Mouse (Mus musculus): Measurements from ENCODE around the gene Agl. TPM values are rescaled to one million over a fixed set of nuclear protein-coding genes. Genes with fewer than 3 reads are reported as not detected.

Agl gene
- 14.6 and 28.1 TPM in 2 replicates for polyA plus RNA-seq (2015; fragmentation: Nextera tagmentation; extraction: Ambion mirVana)

- H3K36me3 ChIP-seq (ENCODE audit: control insufficient read depth, insufficient read depth, low read length), result no peaks in the 10 kb centered on the region
- H3K9ac ChIP-seq (ENCODE audit: low read length), result peak within 1 kb of the TSS; percentile 86
- H3K4me2 ChIP-seq (ENCODE audit: low read depth, low read length), result peak within 1 kb of the TSS; percentile 90
- under 1% methylated on average over 57 of the region's 57 CpGs for WGBS
- no peaks in the 10 kb centered on the region for H3K9me3 ChIP-seq (replicated peaks; ENCODE audit: control insufficient read depth, low read length)
- ATAC-seq (ENCODE audit: insufficient read depth, low FRiP score), result peak; percentile 99
- H3K27ac ChIP-seq (ENCODE audit: low read length), result peak within 1 kb of the TSS; percentile 91
- H3K4me3 ChIP-seq (replicated peaks; ENCODE audit: low read length), result peak within 1 kb of the TSS; percentile 88
- no peaks in the 10 kb centered on the region for H3K27me3 ChIP-seq (ENCODE audit: control insufficient read depth, insufficient read depth, low read length)
- H3K4me1 ChIP-seq (ENCODE audit: control insufficient read depth, insufficient read depth, low read length), result peaks cover 6% of the 10 kb centered on the region; the same call in 1 of the 2 replicates
Measured at GRCm38 (mm10) chr3:116807811-116808506, at the start of gene Agl. Gene Agl, minus strand, starts transcription at chr3:116808166.

- H3K4me2 ChIP-seq (ENCODE audit: low read depth, low read length), result no peak overlapping the region
- no peaks in the 10 kb centered on the region for H3K27me3 ChIP-seq (ENCODE audit: control insufficient read depth, insufficient read depth, low read length)
- no peak for ATAC-seq (ENCODE audit: insufficient read depth, low FRiP score)
- H3K9ac ChIP-seq (ENCODE audit: low read length), result no peak overlapping the region
- 81% methylated on average over 6 of the region's 6 CpGs for WGBS
- H3K27ac ChIP-seq (ENCODE audit: low read length), result no peak overlapping the region
- H3K9me3 ChIP-seq (replicated peaks; ENCODE audit: control insufficient read depth, low read length), result no peaks in the 10 kb centered on the region
- H3K4me1 ChIP-seq (ENCODE audit: control insufficient read depth, insufficient read depth, low read length), result peaks cover 6% of the 10 kb centered on the region; the same call in 1 of the 2 replicates
- no peaks in the 10 kb centered on the region for H3K36me3 ChIP-seq (ENCODE audit: control insufficient read depth, insufficient read depth, low read length)
- H3K4me3 ChIP-seq (replicated peaks; ENCODE audit: low read length), result no peak overlapping the region
Measured at GRCm38 (mm10) chr3:116857611-116858010, 49.6 kb upstream of the Agl start.

DNA sequence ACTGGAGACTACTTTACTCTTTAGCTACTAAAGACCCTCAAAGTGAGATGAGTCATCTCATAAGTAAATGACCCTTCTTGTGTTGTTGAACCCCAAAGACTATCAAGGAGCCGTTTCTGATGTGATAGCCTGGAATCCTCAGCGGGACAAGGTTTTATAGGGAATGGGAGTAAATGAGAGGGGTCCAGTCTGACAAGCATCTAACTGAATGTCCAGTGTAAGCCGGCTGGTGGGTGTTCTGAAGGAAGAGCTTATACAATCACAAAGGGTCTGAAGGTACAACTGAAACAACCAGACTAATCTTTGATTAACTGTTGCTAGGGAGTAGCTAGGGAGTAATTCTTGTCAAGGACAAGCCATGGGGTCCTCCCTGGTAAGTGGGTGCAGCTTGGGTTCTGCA lies 44.5 kb upstream of the Agl start:
- H3K27me3 ChIP-seq (ENCODE audit: control insufficient read depth, insufficient read depth, low read length), result no peaks in the 10 kb centered on the region
- no peak overlapping the region for H3K27ac ChIP-seq (ENCODE audit: low read length)
- no peak overlapping the region for H3K9ac ChIP-seq (ENCODE audit: low read length)
- no peaks in the 10 kb centered on the region for H3K9me3 ChIP-seq (replicated peaks; ENCODE audit: control insufficient read depth, low read length)
- H3K4me1 ChIP-seq (ENCODE audit: control insufficient read depth, insufficient read depth, low read length), result no peaks in the 10 kb centered on the region
- H3K4me3 ChIP-seq (replicated peaks; ENCODE audit: low read length), result no peak overlapping the region
- no peak overlapping the region for H3K4me2 ChIP-seq (ENCODE audit: low read depth, low read length)
- 88% methylated on average over 3 of the region's 3 CpGs for WGBS
- no peak for ATAC-seq (ENCODE audit: insufficient read depth, low FRiP score)
- no peaks in the 10 kb centered on the region for H3K36me3 ChIP-seq (ENCODE audit: control insufficient read depth, insufficient read depth, low read length)

DNA sequence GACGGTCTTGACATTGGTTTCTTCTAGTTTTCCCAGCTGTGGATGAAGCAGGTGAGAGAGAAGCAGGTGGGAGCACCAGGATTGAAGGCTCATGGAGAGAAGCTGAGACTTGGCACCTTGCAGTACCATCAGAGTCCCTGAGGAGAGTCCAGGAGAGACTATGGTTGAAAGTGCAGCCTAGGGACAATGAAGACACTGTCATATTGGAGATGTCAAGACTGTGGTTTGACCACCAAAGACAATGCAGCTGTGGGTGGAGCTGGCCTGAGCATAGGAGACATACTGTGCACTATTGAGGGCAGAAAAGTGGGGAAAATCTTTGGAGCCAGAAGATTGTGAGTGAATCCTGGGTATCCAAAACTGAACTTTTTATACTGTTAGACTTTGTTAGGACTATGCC lies 42.4 kb upstream of the Agl start:
- WGBS, result 85% methylated on average over 1 of the region's 1 CpGs
- Histone ChIP-seq H3K9ac (ENCODE audit: low read length) (no peak overlapping the region), H3K36me3 (ENCODE audit: control insufficient read depth, insufficient read depth, low read length) (no peaks in the 10 kb centered on the region), H3K9me3 (replicated peaks; ENCODE audit: control insufficient read depth, low read length) (no peaks in the 10 kb centered on the region), H3K4me3 (replicated peaks; ENCODE audit: low read length) (no peak overlapping the region), H3K27ac (ENCODE audit: low read length) (no peak overlapping the region), H3K27me3 (ENCODE audit: control insufficient read depth, insufficient read depth, low read length) (no peaks in the 10 kb centered on the region), H3K4me2 (ENCODE audit: low read depth, low read length) (no peak overlapping the region), H3K4me1 (ENCODE audit: control insufficient read depth, insufficient read depth, low read length) (no peaks in the 10 kb centered on the region)
- ATAC-seq (ENCODE audit: insufficient read depth, low FRiP score), result no peak

GRCm38 (mm10) chr3:116848936-116849335 lies 41.0 kb upstream of the Agl start:
- Histone ChIP-seq H3K4me1 (ENCODE audit: control insufficient read depth, insufficient read depth, low read length) (no peaks in the 10 kb centered on the region), H3K4me2 (ENCODE audit: low read depth, low read length) (no peak overlapping the region), H3K27me3 (ENCODE audit: control insufficient read depth, insufficient read depth, low read length) (no peaks in the 10 kb centered on the region), H3K4me3 (replicated peaks; ENCODE audit: low read length) (no peak overlapping the region), H3K36me3 (ENCODE audit: control insufficient read depth, insufficient read depth, low read length) (no peaks in the 10 kb centered on the region), H3K9ac (ENCODE audit: low read length) (no peak overlapping the region), H3K27ac (ENCODE audit: low read length) (no peak overlapping the region), H3K9me3 (replicated peaks; ENCODE audit: control insufficient read depth, low read length) (no peaks in the 10 kb centered on the region)
- no peak for ATAC-seq (ENCODE audit: insufficient read depth, low FRiP score)
- 73% methylated on average over 4 of the region's 4 CpGs for WGBS

DNA sequence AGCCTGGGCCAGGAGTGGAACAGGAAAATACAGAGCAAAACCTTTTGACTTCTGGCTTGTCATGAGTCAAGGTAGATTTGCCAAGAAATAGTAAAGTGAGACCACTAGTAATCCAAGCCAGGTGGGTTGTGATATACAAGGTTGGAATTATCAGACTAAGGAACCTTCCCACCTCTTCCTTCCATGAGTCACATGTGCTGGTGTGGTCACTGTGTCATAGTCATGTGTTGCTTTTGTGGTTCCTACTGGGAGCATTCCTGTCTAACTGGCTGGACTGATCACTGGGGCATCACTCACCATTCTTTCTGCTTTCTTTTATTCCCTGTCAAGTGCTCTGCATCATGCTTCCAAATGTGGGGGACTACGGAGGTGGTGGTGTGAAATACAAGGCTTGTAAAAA lies 40.1 kb upstream of the Agl start:
- Histone ChIP-seq H3K9ac (ENCODE audit: low read length) (no peak overlapping the region), H3K27me3 (ENCODE audit: control insufficient read depth, insufficient read depth, low read length) (no peaks in the 10 kb centered on the region), H3K27ac (ENCODE audit: low read length) (no peak overlapping the region), H3K4me1 (ENCODE audit: control insufficient read depth, insufficient read depth, low read length) (no peaks in the 10 kb centered on the region), H3K36me3 (ENCODE audit: control insufficient read depth, insufficient read depth, low read length) (no peaks in the 10 kb centered on the region), H3K4me3 (replicated peaks; ENCODE audit: low read length) (no peak overlapping the region), H3K4me2 (ENCODE audit: low read depth, low read length) (no peak overlapping the region), H3K9me3 (replicated peaks; ENCODE audit: control insufficient read depth, low read length) (no peaks in the 10 kb centered on the region)
- 76% methylated on average over 1 of the region's 1 CpGs for WGBS
- no peak for ATAC-seq (ENCODE audit: insufficient read depth, low FRiP score)

DNA sequence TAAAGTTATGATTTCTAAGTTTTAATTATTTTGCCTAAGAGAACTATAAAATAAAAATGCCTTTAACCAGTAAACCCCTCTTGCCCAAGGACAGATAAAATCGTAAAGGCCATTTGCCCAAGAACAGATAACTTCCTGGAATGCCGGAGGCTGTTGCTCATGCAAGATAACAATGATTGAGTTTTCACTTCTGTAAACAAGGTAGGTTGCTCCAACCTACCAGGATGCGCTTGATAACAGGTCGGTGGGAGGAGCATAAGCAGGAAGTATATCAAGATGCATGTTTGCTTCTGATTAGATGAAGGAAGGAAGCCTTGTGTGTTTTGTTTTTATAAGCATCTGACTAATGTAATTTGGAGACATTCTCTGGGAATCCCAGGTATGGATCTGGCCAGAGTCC lies 38.1 kb upstream of the Agl start:
- H3K4me2 ChIP-seq (ENCODE audit: low read depth, low read length), result no peak overlapping the region
- WGBS, result 47% methylated on average over 4 of the region's 4 CpGs
- H3K9ac ChIP-seq (ENCODE audit: low read length), result no peak overlapping the region
- no peaks in the 10 kb centered on the region for H3K27me3 ChIP-seq (ENCODE audit: control insufficient read depth, insufficient read depth, low read length)
- H3K4me1 ChIP-seq (ENCODE audit: control insufficient read depth, insufficient read depth, low read length), result no peaks in the 10 kb centered on the region
- H3K4me3 ChIP-seq (replicated peaks; ENCODE audit: low read length), result no peak overlapping the region
- no peaks in the 10 kb centered on the region for H3K36me3 ChIP-seq (ENCODE audit: control insufficient read depth, insufficient read depth, low read length)
- no peaks in the 10 kb centered on the region for H3K9me3 ChIP-seq (replicated peaks; ENCODE audit: control insufficient read depth, low read length)
- no peak overlapping the region for H3K27ac ChIP-seq (ENCODE audit: low read length)
- no peak for ATAC-seq (ENCODE audit: insufficient read depth, low FRiP score)

GRCm38 (mm10) chr3:116844880-116845579 lies 37.1 kb upstream of the Agl start:
- Histone ChIP-seq H3K9ac (ENCODE audit: low read length) (no peak overlapping the region), H3K36me3 (ENCODE audit: control insufficient read depth, insufficient read depth, low read length) (no peaks in the 10 kb centered on the region), H3K4me3 (replicated peaks; ENCODE audit: low read length) (no peak overlapping the region), H3K27ac (ENCODE audit: low read length) (no peak overlapping the region), H3K4me1 (ENCODE audit: control insufficient read depth, insufficient read depth, low read length) (no peaks in the 10 kb centered on the region), H3K9me3 (replicated peaks; ENCODE audit: control insufficient read depth, low read length) (no peaks in the 10 kb centered on the region), H3K27me3 (ENCODE audit: control insufficient read depth, insufficient read depth, low read length) (no peaks in the 10 kb centered on the region), H3K4me2 (ENCODE audit: low read depth, low read length) (no peak overlapping the region)
- no peak for ATAC-seq (ENCODE audit: insufficient read depth, low FRiP score)
- 85% methylated on average over 10 of the region's 10 CpGs for WGBS

DNA sequence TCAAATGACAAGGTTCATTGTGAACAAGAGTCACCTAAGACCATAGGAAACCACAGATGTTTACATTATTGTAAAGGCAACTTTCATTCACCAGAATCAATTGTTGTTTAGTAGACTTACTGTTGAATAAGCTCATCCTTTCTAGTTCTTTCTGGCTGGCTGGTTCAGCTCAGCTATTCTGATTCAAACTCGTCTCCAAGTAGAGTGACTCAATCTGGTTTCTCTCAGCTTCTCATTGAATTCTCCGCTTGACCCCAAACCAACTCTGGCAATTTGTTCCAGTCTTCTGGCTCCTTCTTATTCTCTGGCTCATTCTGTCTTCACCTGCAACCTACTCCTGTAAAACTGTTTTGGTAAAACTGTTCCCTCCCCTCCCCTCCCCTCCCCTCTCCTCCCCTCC lies 33.3 kb upstream of the Agl start:
- Histone ChIP-seq H3K9ac (ENCODE audit: low read length) (no peak overlapping the region), H3K27me3 (ENCODE audit: control insufficient read depth, insufficient read depth, low read length) (no peaks in the 10 kb centered on the region), H3K4me1 (ENCODE audit: control insufficient read depth, insufficient read depth, low read length) (no peaks in the 10 kb centered on the region), H3K4me3 (replicated peaks; ENCODE audit: low read length) (no peak overlapping the region), H3K27ac (ENCODE audit: low read length) (no peak overlapping the region), H3K4me2 (ENCODE audit: low read depth, low read length) (no peak overlapping the region), H3K36me3 (ENCODE audit: control insufficient read depth, insufficient read depth, low read length) (no peaks in the 10 kb centered on the region), H3K9me3 (replicated peaks; ENCODE audit: control insufficient read depth, low read length) (no peaks in the 10 kb centered on the region)
- WGBS, result 81% methylated on average over 2 of the region's 2 CpGs
- no peak for ATAC-seq (ENCODE audit: insufficient read depth, low FRiP score)
